11 mouse cellular contexts compared by ENCODE assay signal in the genomic region with DNA sequence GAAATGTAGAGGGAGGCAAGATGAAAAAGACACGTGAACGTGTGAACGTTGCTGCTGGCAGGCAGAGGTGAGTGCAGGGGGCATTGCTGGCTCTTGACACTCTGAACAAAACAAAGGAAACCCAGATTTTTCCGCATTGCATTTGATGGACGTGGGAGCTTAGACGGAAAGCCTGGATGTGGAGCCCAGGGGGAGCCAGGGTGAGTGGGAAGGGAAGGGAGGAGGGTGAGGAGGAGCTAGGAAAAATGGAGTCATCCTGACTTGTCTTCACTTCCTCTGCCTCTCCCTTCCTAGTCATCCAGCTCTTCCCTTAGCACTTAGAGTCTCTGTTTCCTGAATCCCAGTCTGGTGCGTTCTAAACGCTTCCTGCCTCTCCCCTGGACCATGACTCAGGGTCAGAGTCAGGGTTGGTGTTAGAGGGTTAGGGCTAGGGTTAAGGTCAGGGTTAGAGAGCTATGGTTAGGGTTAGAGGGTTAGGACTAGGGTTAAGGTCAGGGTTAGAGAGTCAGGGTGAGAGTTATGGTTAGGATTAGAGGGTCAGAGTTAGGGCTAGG.
A peak's percentile ranks its signal among the peaks of the same experiment; 100 is the strongest.
DNase-seq lines count a peak whose midpoint lies in the region; ATAC-seq lines count a peak whose summit lies in the region.
"Had no signal": no experiment of that assay in that cellular context is flagged by ENCODE, and none has a peak within 500 bp of the region (broad histone marks: within the 10 kb centered on the region; RNA-seq: fewer than 3 reads in every experiment).

No protein-coding gene starts in this region.

- WGBS in heart, embryonic 11.5 days (ENCODE audit: insufficient replicate concordance) = 33% methylated on average over 8 of the region's 8 CpGs
- 56% methylated on average over 8 of the region's 8 CpGs for WGBS in neural tube, embryonic 15.5 days

- H3K27me3 ChIP-seq in heart, embryonic 11.5 days (ENCODE audit: control insufficient read depth, insufficient read depth, low read length) = no peaks in the 10 kb centered on the region
- H3K27me3 ChIP-seq in neural tube, embryonic 15.5 days (replicated peaks) = no peaks in the 10 kb centered on the region

- no peaks in the 10 kb centered on the region for H3K4me1 ChIP-seq in heart, embryonic 11.5 days (ENCODE audit: control insufficient read depth, insufficient read depth, low read length)
- peaks cover 7% of the 10 kb centered on the region for H3K4me1 ChIP-seq in neural tube, embryonic 15.5 days

- H3K9me3 ChIP-seq in heart, embryonic 11.5 days (replicated peaks; ENCODE audit: control insufficient read depth, low read length) = no peaks in the 10 kb centered on the region
- H3K9me3 ChIP-seq in neural tube, embryonic 15.5 days (replicated peaks) = no peaks in the 10 kb centered on the region
- H3K9me3 ChIP-seq: G1E had no signal

- H3K36me3 ChIP-seq in heart, embryonic 11.5 days (ENCODE audit: control insufficient read depth, insufficient read depth, low read length) = no peaks in the 10 kb centered on the region
- no peaks in the 10 kb centered on the region for H3K36me3 ChIP-seq in neural tube, embryonic 15.5 days
- H3K36me3 ChIP-seq: G1E had no signal

- H3K27ac ChIP-seq in heart, embryonic 11.5 days (ENCODE audit: low read depth, low read length) = peak overlapping the region; percentile 57; the same call in 1 of the 2 replicates
- H3K27ac ChIP-seq in neural tube, embryonic 15.5 days (replicated peaks) = no peak overlapping the region
- H3K27ac ChIP-seq: hindbrain, embryonic 14.5 days had no signal

- H3K9ac ChIP-seq in heart, embryonic 11.5 days (ENCODE audit: low read depth, low read length) = no peak overlapping the region
- no peak overlapping the region for H3K9ac ChIP-seq in neural tube, embryonic 15.5 days (replicated peaks)
- H3K9ac ChIP-seq: hindbrain, embryonic 14.5 days had no signal

- DNase-seq in lung, postnatal 10 days = peak; percentile 44
- DNase-seq in lung, postnatal 25 days (ENCODE audit: low spot score) = no peak
- peak; percentile 9 to 39 for DNase-seq in kidney, adult 8-10 months
- DNase-seq in Muller cell, postnatal 12 days (ENCODE audit: inconsistent ontology term) = no peak
- DNase-seq in cerebellum, adult 9-10 months = no peak
- DNase-seq: cerebellum, adult 18-20 months; midbrain, embryonic 14.5 days had no signal

- peak; percentile 42; the same call in 1 of the 2 replicates for ATAC-seq in heart, embryonic 11.5 days (replicated peaks; ENCODE audit: insufficient number of reproducible peaks, low FRiP score, low TSS enrichment)
- ATAC-seq in neural tube, embryonic 15.5 days (ENCODE audit: low FRiP score) = no peak

- no peak overlapping the region for H3K4me3 ChIP-seq in heart, embryonic 11.5 days (ENCODE audit: low read depth, low read length)
- H3K4me3 ChIP-seq in neural tube, embryonic 15.5 days (replicated peaks) = no peak overlapping the region

- no peak overlapping the region for H3K4me2 ChIP-seq in heart, embryonic 11.5 days
- no peak overlapping the region for H3K4me2 ChIP-seq in neural tube, embryonic 15.5 days
- H3K4me2 ChIP-seq: hindbrain, embryonic 14.5 days had no signal

Comparison
In these comparisons a context has a peak if more than half of its experiments do, and no peak if none do; other contexts are left out.
1. DNase-seq: peak in lung, postnatal 10 days (single experiment) and kidney, adult 8-10 months (2 of 2); none in lung, postnatal 25 days (single experiment), Muller cell, postnatal 12 days (single experiment) and cerebellum, adult 9-10 months (single experiment).